ENCODE assay signal across 33 mouse cellular contexts in the genomic region with DNA sequence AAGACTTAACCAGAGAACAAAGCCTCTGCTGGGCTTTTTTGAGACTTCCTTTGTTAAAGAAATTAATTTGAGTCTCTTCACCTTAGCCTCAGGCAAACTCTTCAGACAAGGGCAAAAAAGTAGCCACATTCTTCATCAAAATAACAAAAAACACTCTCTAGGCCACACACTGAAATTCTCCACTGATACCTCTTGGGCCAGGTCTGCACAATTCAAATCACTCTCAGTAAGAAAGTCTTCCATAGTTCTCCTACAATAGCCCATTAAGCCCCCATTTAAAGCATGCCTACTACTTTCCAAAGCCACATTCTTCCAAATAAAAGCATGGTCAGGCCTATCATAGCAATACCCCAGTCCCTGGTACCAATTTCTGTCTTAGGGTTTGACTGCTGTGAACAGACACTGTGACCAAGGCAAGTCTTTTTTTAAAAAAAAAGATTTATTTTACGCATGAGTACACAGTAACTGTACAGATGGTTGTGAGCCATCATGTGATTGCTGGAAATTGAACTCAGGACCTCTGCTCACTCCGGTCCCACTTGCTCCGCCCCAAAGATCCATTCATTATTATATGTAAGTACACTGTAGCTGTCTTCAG. TPM values are rescaled to one million over a fixed set of nuclear protein-coding genes. Genes with fewer than 3 reads are reported as not detected.
DNase-seq lines count a peak whose midpoint lies in the region; ATAC-seq lines count a peak whose summit lies in the region.
"Had no signal": no experiment of that assay in that cellular context is flagged by ENCODE, and none has a peak within 500 bp of the region (broad histone marks: within the 10 kb centered on the region; RNA-seq: fewer than 3 reads in every experiment).

No protein-coding gene starts in this region.

- no peak overlapping the region for H3K9ac ChIP-seq in heart, embryonic 14.5 days (ENCODE audit: low read length)
- H3K9ac ChIP-seq in liver, embryonic 12.5 days: peak overlapping the region; percentile 36; the same call in 1 of the 2 replicates
- H3K9ac ChIP-seq in liver, embryonic 16.5 days (ENCODE audit: low read depth, low read length): no peak overlapping the region
- H3K9ac ChIP-seq: embryonic facial prominence, embryonic 15.5 days; forebrain, embryonic 12.5 days; forebrain, postnatal 0 days; hindbrain, embryonic 15.5 days; kidney, embryonic 15.5 days; limb, embryonic 12.5 days; midbrain, embryonic 15.5 days; neural tube, embryonic 15.5 days had no signal

- H3K4me2 ChIP-seq in heart, embryonic 14.5 days (ENCODE audit: low read length): no peak overlapping the region
- H3K4me2 ChIP-seq in liver, embryonic 12.5 days: peak overlapping the region; percentile 42
- peak overlapping the region; percentile 14; the same call in 1 of the 2 replicates for H3K4me2 ChIP-seq in liver, embryonic 16.5 days (ENCODE audit: low read depth, low read length)
- H3K4me2 ChIP-seq: embryonic facial prominence, embryonic 15.5 days; forebrain, embryonic 12.5 days; hindbrain, embryonic 15.5 days; kidney, embryonic 15.5 days; limb, embryonic 12.5 days; midbrain, embryonic 15.5 days; neural tube, embryonic 15.5 days had no signal

- 95% methylated on average over 3 of the region's 3 CpGs for WGBS in heart, embryonic 14.5 days
- WGBS in liver, embryonic 12.5 days (ENCODE audit: insufficient replicate concordance): 92% methylated on average over 3 of the region's 3 CpGs
- WGBS in liver, embryonic 16.5 days (ENCODE audit: insufficient replicate concordance): 88% methylated on average over 3 of the region's 3 CpGs

- no peak for ATAC-seq in heart, embryonic 14.5 days (ENCODE audit: insufficient number of reproducible peaks, insufficient read depth, low FRiP score, low read depth)
- no peak for ATAC-seq in liver, embryonic 12.5 days
- ATAC-seq in liver, embryonic 16.5 days (ENCODE audit: low read depth): no peak
- ATAC-seq: forebrain, postnatal 0 days; inflammation-experienced regulatory T-cells, adult 6 months; lung, postnatal 0 days; midbrain, embryonic 15.5 days had no signal

- peaks cover 26% of the 10 kb centered on the region for H3K36me3 ChIP-seq in heart, embryonic 14.5 days (ENCODE audit: control insufficient read depth, insufficient read depth, low read length)
- H3K36me3 ChIP-seq in liver, embryonic 12.5 days: peaks cover 46% of the 10 kb centered on the region
- H3K36me3 ChIP-seq in liver, embryonic 16.5 days (ENCODE audit: control insufficient read depth, insufficient read depth): peaks cover 23% of the 10 kb centered on the region

- DNase-seq in heart, postnatal 4 days: no peak
- DNase-seq in liver: no peak
- DNase-seq in R1 (ENCODE audit: low read depth, low spot score): peak; percentile 90
- DNase-seq in embryo, embryonic 11 days: no peak
- no peak for DNase-seq in spleen, postnatal 36 days (ENCODE audit: low spot score in 2 of 2)
- DNase-seq: adrenal gland, adult 8-10 months; B cell, adult 2 months; cerebellum, adult 2 months; cerebellum, postnatal 14 days; forebrain, postnatal 0 days; gastrocnemius, postnatal 10 days; kidney, adult 11 months; kidney, postnatal 36 days; lung, adult 18-20 months; retina, postnatal 1 day; right cerebral cortex, postnatal 25 days; thymus, postnatal 14 days had no signal

- no peak overlapping the region for H3K4me3 ChIP-seq in heart, embryonic 14.5 days (ENCODE audit: control insufficient read depth in 1 of 2, insufficient read depth in 1 of 2, low read depth in 1 of 2, low read length in 2 of 2)
- H3K4me3 ChIP-seq in liver, embryonic 12.5 days: no peak overlapping the region
- H3K4me3 ChIP-seq in liver, embryonic 16.5 days (ENCODE audit: low read depth, low read length): no peak overlapping the region
- H3K4me3 ChIP-seq: embryonic facial prominence, embryonic 10.5 days; embryonic facial prominence, embryonic 15.5 days; forebrain, embryonic 12.5 days; hindbrain, embryonic 10.5 days; hindbrain, embryonic 15.5 days; kidney, embryonic 15.5 days; layer of hippocampus, adult 2 months; left cerebral cortex, adult 2 months; limb, embryonic 12.5 days; midbrain, embryonic 15.5 days; neural tube, embryonic 15.5 days had no signal

- H3K4me1 ChIP-seq in heart, embryonic 14.5 days (ENCODE audit: control insufficient read depth in 2 of 2, insufficient read depth in 2 of 2, low read length in 2 of 2): peaks cover 5 to 12% of the 10 kb centered on the region in 2 experiments; a peak in 3 of 4 replicates
- peaks cover 67% of the 10 kb centered on the region for H3K4me1 ChIP-seq in liver, embryonic 12.5 days
- peaks cover 40% of the 10 kb centered on the region for H3K4me1 ChIP-seq in liver, embryonic 16.5 days (ENCODE audit: control insufficient read depth, low read depth, low read length)
- H3K4me1 ChIP-seq: embryonic facial prominence, embryonic 10.5 days; forebrain, embryonic 12.5 days; hindbrain, embryonic 10.5 days; hindbrain, embryonic 15.5 days; limb, embryonic 12.5 days; midbrain, embryonic 15.5 days; neural tube, embryonic 15.5 days had no signal

- H3K9me3 ChIP-seq in heart, embryonic 14.5 days (ENCODE audit: control insufficient read depth, low read length): no peaks in the 10 kb centered on the region
- no peaks in the 10 kb centered on the region for H3K9me3 ChIP-seq in liver, embryonic 12.5 days (replicated peaks)
- H3K9me3 ChIP-seq in liver, embryonic 16.5 days (replicated peaks; ENCODE audit: control insufficient read depth, low read length): no peaks in the 10 kb centered on the region
- H3K9me3 ChIP-seq: embryonic facial prominence, embryonic 10.5 days; embryonic facial prominence, embryonic 15.5 days; forebrain, embryonic 12.5 days; hindbrain, embryonic 10.5 days; hindbrain, embryonic 15.5 days; kidney, embryonic 15.5 days; limb, embryonic 12.5 days; midbrain, embryonic 15.5 days; neural tube, embryonic 15.5 days had no signal

- H3K27ac ChIP-seq in heart, embryonic 14.5 days (replicated peaks in 1 of 2; ENCODE audit: control insufficient read depth in 1 of 2, insufficient read depth in 1 of 2, low read depth in 2 of 2, low read length in 2 of 2): peak overlapping the region; percentile 49 to 77
- H3K27ac ChIP-seq in liver, embryonic 12.5 days: peak overlapping the region; percentile 56; the same call in 1 of the 2 replicates
- H3K27ac ChIP-seq in liver, embryonic 16.5 days (ENCODE audit: low read length): no peak overlapping the region
- H3K27ac ChIP-seq: embryonic facial prominence, embryonic 10.5 days; embryonic facial prominence, embryonic 15.5 days; forebrain, embryonic 12.5 days; hindbrain, embryonic 10.5 days; hindbrain, embryonic 15.5 days; kidney, embryonic 15.5 days; layer of hippocampus, adult 2 months; left cerebral cortex, adult 2 months; limb, embryonic 12.5 days; midbrain, embryonic 15.5 days; neural tube, embryonic 15.5 days had no signal

- H3K27me3 ChIP-seq in heart, embryonic 14.5 days (ENCODE audit: control insufficient read depth, insufficient read depth, low read length): no peaks in the 10 kb centered on the region
- no peaks in the 10 kb centered on the region for H3K27me3 ChIP-seq in liver, embryonic 12.5 days (replicated peaks)
- H3K27me3 ChIP-seq in liver, embryonic 16.5 days (ENCODE audit: control insufficient read depth, insufficient read depth, low read depth, low read length): no peaks in the 10 kb centered on the region
- H3K27me3 ChIP-seq: embryonic facial prominence, embryonic 15.5 days; forebrain, embryonic 12.5 days; hindbrain, embryonic 15.5 days; kidney, embryonic 15.5 days; limb, embryonic 12.5 days; midbrain, embryonic 15.5 days; neural tube, embryonic 15.5 days had no signal

RNA-seq across cellular contexts. Expression of a gene that starts 9.1 kb away (rescaled TPM):
- polyA plus RNA-seq in heart, embryonic 14.5 days (2014; fragmentation: Nextera tagmentation; extraction: Ambion mirVana): 28.5 and 29.7 TPM in 2 replicates
- total RNA-seq in heart, postnatal 4 days (2021): 10 to 100 TPM; 27.5 to 29.9 TPM
- 47.2 and 48.0 TPM in 2 replicates for polyA plus RNA-seq in liver, embryonic 12.5 days (2016; fragmentation: Nextera tagmentation; extraction: Ambion mirVana)
- polyA plus RNA-seq in liver, embryonic 16.5 days (2015; fragmentation: Nextera tagmentation; extraction: Ambion mirVana): 18.8 and 19.6 TPM in 2 replicates

RNA-seq across cellular contexts. Expression of a gene that starts 9.2 kb away (rescaled TPM):
- 4.3 and 4.4 TPM in 2 replicates for polyA plus RNA-seq in heart, embryonic 14.5 days (2014; fragmentation: Nextera tagmentation; extraction: Ambion mirVana)
- total RNA-seq in heart, postnatal 4 days (2021): 10 to 100 TPM; 10.8 to 11.1 TPM
- 5.9 and 7.2 TPM in 2 replicates for polyA plus RNA-seq in liver, embryonic 12.5 days (2016; fragmentation: Nextera tagmentation; extraction: Ambion mirVana)
- 2.3 and 2.4 TPM in 2 replicates for polyA plus RNA-seq in liver, embryonic 16.5 days (2015; fragmentation: Nextera tagmentation; extraction: Ambion mirVana)

RNA-seq across cellular contexts. Expression of a gene that starts 29.2 kb away (rescaled TPM):
- 21.5 and 21.9 TPM in 2 replicates for polyA plus RNA-seq in heart, embryonic 14.5 days (2014; fragmentation: Nextera tagmentation; extraction: Ambion mirVana)
- total RNA-seq in heart, postnatal 4 days (2021): 10 to 100 TPM; 36.9 to 37.8 TPM
- polyA plus RNA-seq in liver, embryonic 12.5 days (2016; fragmentation: Nextera tagmentation; extraction: Ambion mirVana): 191 and 196 TPM in 2 replicates
- 130 and 131 TPM in 2 replicates for polyA plus RNA-seq in liver, embryonic 16.5 days (2015; fragmentation: Nextera tagmentation; extraction: Ambion mirVana)
